23 mouse cellular contexts compared by ENCODE assay signal in genomic region chr17:43806841-43807240, GRCm38 (mm10). TPM values are rescaled to one million over a fixed set of nuclear protein-coding genes. Genes with fewer than 3 reads are reported as not detected.
A peak's percentile ranks its signal among the peaks of the same experiment; 100 is the strongest.
DNase-seq lines count a peak whose midpoint lies in the region; ATAC-seq and TF ChIP-seq lines count a peak whose summit lies in the region.
"Had no signal": no experiment of that assay in that cellular context is flagged by ENCODE, and none has a peak within 500 bp of the region (broad histone marks: within the 10 kb centered on the region; RNA-seq: fewer than 3 reads in every experiment).

No protein-coding gene starts in this region.

- H3K79me2 ChIP-seq in heart, adult 2 months (replicated peaks; ENCODE audit: control insufficient read depth, insufficient read depth, low read length), result 0 out of 2 replicates have a peak, but pooled peaks cover 1% of the 10 kb centered on the region

- WGBS in heart, adult 2 months, result 38% methylated on average over 4 of the region's 4 CpGs
- 55% methylated on average over 4 of the region's 4 CpGs for WGBS in heart, embryonic 11.5 days (ENCODE audit: insufficient replicate concordance)

- in situ Hi-C loops in Patski (cut with MboI; ENCODE audit: low pct_unique_long_range_greater_than_20kb), result no loop called here

- ATAC-seq in heart, embryonic 11.5 days (replicated peaks; ENCODE audit: insufficient number of reproducible peaks, low FRiP score, low TSS enrichment), result no peak
- ATAC-seq in Patski, result no peak
- ATAC-seq: intestine, embryonic 15.5 days had no signal

- peak; percentile 54 for DNase-seq in adrenal gland, adult 2 months
- DNase-seq in adrenal gland, postnatal 4 days (ENCODE audit: low spot score in 2 of 2), result no peak
- peak in 1 of 2 experiments; percentile 39 for DNase-seq in heart, adult 2 months
- no peak for DNase-seq in left cerebral cortex, adult 2 months (ENCODE audit: extremely low spot score in 1 of 2, low spot score in 2 of 2)
- DNase-seq in left cerebral cortex, adult 8-10 months (ENCODE audit: low spot score in 2 of 2), result no peak
- DNase-seq in Patski (ENCODE audit: low read depth, low spot score), result no peak
- DNase-seq in lung, postnatal 25 days (ENCODE audit: low spot score), result no peak
- DNase-seq: adrenal gland, postnatal 10 days; cerebellum, adult 11-12 months; cerebellum, postnatal 36 days; heart, postnatal 14 days; kidney, postnatal 10 days; midbrain, embryonic 14.5 days; right cerebral cortex, postnatal 14 days had no signal

- no peaks in the 10 kb centered on the region for H3K27me3 ChIP-seq in heart, adult 2 months (ENCODE audit: control insufficient read depth, insufficient read depth, low read length)
- peaks cover 2% of the 10 kb centered on the region; the same call in 1 of the 2 replicates for H3K27me3 ChIP-seq in heart, embryonic 11.5 days (ENCODE audit: control insufficient read depth, insufficient read depth, low read length)
- no peaks in the 10 kb centered on the region for H3K27me3 ChIP-seq in Patski
- H3K27me3 ChIP-seq: intestine, embryonic 15.5 days; neural tube, embryonic 15.5 days had no signal

- peak overlapping the region; percentile 58 for H3K27ac ChIP-seq in heart, adult 2 months
- no peak overlapping the region for H3K27ac ChIP-seq in heart, embryonic 11.5 days (ENCODE audit: low read depth, low read length)
- H3K27ac ChIP-seq in left cerebral cortex, adult 2 months, result no peak overlapping the region
- H3K27ac ChIP-seq: forebrain, embryonic 12.5 days; hindbrain, embryonic 14.5 days; intestine, embryonic 15.5 days; limb, embryonic 10.5 days; lung, embryonic 15.5 days; neural tube, embryonic 15.5 days had no signal

- peak; percentile 48; the same call in 1 of the 2 replicates for TF ChIP-seq EP300 in heart, adult 2 months (IDR thresholded peaks at IDR 0.05; ENCODE audit: insufficient read depth, low read depth, low read length)

- H3K4me2 ChIP-seq in heart, embryonic 11.5 days, result no peak overlapping the region
- H3K4me2 ChIP-seq: forebrain, embryonic 12.5 days; hindbrain, embryonic 14.5 days; intestine, embryonic 15.5 days; lung, embryonic 15.5 days; neural tube, embryonic 15.5 days had no signal

- peaks cover 4% of the 10 kb centered on the region; the same call in 1 of the 2 replicates for H3K4me1 ChIP-seq in heart, adult 2 months (ENCODE audit: control insufficient read depth, insufficient read depth, low read length)
- H3K4me1 ChIP-seq in heart, embryonic 11.5 days (ENCODE audit: control insufficient read depth, insufficient read depth, low read length), result 0 out of 2 replicates have a peak, but pooled peaks cover 5% of the 10 kb centered on the region

- H3K36me3 ChIP-seq in heart, adult 2 months (ENCODE audit: control insufficient read depth, insufficient read depth, low read length), result peaks cover 17% of the 10 kb centered on the region
- H3K36me3 ChIP-seq in heart, embryonic 11.5 days (ENCODE audit: control insufficient read depth, insufficient read depth, low read length), result no peaks in the 10 kb centered on the region
- H3K36me3 ChIP-seq: forebrain, embryonic 12.5 days; intestine, embryonic 15.5 days; limb, embryonic 10.5 days; lung, embryonic 15.5 days; neural tube, embryonic 15.5 days had no signal

- CTCF ChIA-PET in Patski (lab: Charles Lee), result interaction anchor here (1.0 to 1.4 kb wide), 4 partner anchors 8 to 277 kb away, joined by 3 to 5 read pairs (median 4); no protein-coding TSS in a partner anchor

- intact Hi-C loops in heart, adult 2 months (cut with DNase I), result no loop called here
- intact Hi-C loops in left cerebral cortex, adult 2 months (cut with DNase I), result no loop called here

- no peak overlapping the region for H3K9ac ChIP-seq in heart, adult 2 months (ENCODE audit: low read depth, low read length)
- no peak overlapping the region for H3K9ac ChIP-seq in heart, embryonic 11.5 days (ENCODE audit: low read depth, low read length)
- H3K9ac ChIP-seq: forebrain, embryonic 12.5 days; hindbrain, embryonic 14.5 days; intestine, embryonic 15.5 days; lung, embryonic 15.5 days; neural tube, embryonic 15.5 days had no signal

- TF ChIP-seq CTCF in heart, adult 2 months (IDR thresholded peaks at IDR 0.05), result peak; percentile 55
- peak; percentile 10 for TF ChIP-seq CTCF in left cerebral cortex, adult 2 months (IDR thresholded peaks at IDR 0.05)
- TF ChIP-seq CTCF in Patski (IDR thresholded peaks at IDR 0.05), result peak; percentile 41

- H3K9me3 ChIP-seq in heart, embryonic 11.5 days (replicated peaks; ENCODE audit: control insufficient read depth, low read length), result no peaks in the 10 kb centered on the region
- H3K9me3 ChIP-seq: forebrain, embryonic 12.5 days; intestine, embryonic 15.5 days; limb, embryonic 10.5 days; lung, embryonic 15.5 days; neural tube, embryonic 15.5 days had no signal

- no peak for TF ChIP-seq POLR2A in heart, adult 2 months (IDR thresholded peaks at IDR 0.05; ENCODE audit: insufficient read depth, low read depth, low read length)

- POLR2A ChIA-PET in Patski (lab: Charles Lee), result no interaction called here

- no peak overlapping the region for H3K4me3 ChIP-seq in heart, adult 2 months
- H3K4me3 ChIP-seq in heart, embryonic 11.5 days (ENCODE audit: low read depth, low read length), result no peak overlapping the region
- H3K4me3 ChIP-seq in left cerebral cortex, adult 2 months, result no peak overlapping the region
- H3K4me3 ChIP-seq: forebrain, embryonic 12.5 days; intestine, embryonic 15.5 days; limb, embryonic 10.5 days; lung, embryonic 15.5 days; myocyte; neural tube, embryonic 15.5 days had no signal

RNA-seq across cellular contexts. Expression of gene Rcan2, which starts 5.7 kb away (rescaled TPM):
- total RNA-seq in adrenal gland, adult 2 months (2021), result 1 to 10 TPM; 5.2 to 6.9 TPM
- 2.3 and 2.6 TPM in 2 replicates for polyA plus RNA-seq in adrenal gland, adult 2 months (2012; rRNA removed)
- 10 to 100 TPM; 10.6 to 11.4 TPM for total RNA-seq in adrenal gland, postnatal 4 days (2021)
- 100 to 1,000 TPM; 382 to 439 TPM for total RNA-seq in heart, adult 2 months (2021)
- polyA plus RNA-seq in heart, adult 2 months (2012; rRNA removed), result 195 and 279 TPM in 2 replicates
- 28.7 and 32.4 TPM in 2 replicates for polyA plus RNA-seq in heart, embryonic 11.5 days (2014; fragmentation: Nextera tagmentation; extraction: Ambion mirVana)
- total RNA-seq in left cerebral cortex, adult 2 months (2021), result 100 to 1,000 TPM; 176 to 182 TPM
- 100 to 1,000 TPM; 201 to 220 (median 213) TPM for total RNA-seq in left cerebral cortex, adult 8-10 months (2022)
- polyA plus RNA-seq in Patski (2021), result 109 TPM
- total RNA-seq: megakaryocyte, adult 5-6 weeks had no signal

Comparison
In these comparisons a context has a peak if more than half of its experiments do, and no peak if none do; other contexts are left out.
1. RNA of gene Rcan2, which starts 5.7 kb away (total RNA-seq): 382 to 439 TPM in heart, adult 2 months, 201 to 220 TPM in left cerebral cortex, adult 8-10 months and 176 to 182 TPM in left cerebral cortex, adult 2 months; 10.6 to 11.4 TPM in adrenal gland, postnatal 4 days and 5.2 to 6.9 TPM in adrenal gland, adult 2 months; every median in the first group is over 10 times any median in the second.
2. Peak in every context shown above with its lines, with median percentiles within 50 percentile points of each other: CTCF ChIP-seq.